12 mouse cellular contexts compared by ENCODE assay signal in the genomic region with DNA sequence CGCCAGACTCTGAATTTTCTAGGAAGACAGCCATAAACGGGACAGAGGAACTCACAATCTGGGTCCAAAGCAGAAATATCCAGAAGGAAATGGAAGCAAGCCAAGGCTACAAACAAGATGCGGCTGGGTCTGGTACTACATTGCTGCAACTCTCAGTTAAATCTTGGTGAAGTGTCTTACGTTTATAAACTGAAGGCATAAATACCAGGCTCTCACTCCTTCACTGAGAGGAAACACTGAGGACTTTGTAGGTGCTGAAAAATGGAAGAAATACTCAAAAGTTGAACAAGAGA. TPM values are rescaled to one million over a fixed set of nuclear protein-coding genes. Genes with fewer than 3 reads are reported as not detected.
DNase-seq lines count a peak whose midpoint lies in the region; ATAC-seq lines count a peak whose summit lies in the region.
"Had no signal": no experiment of that assay in that cellular context is flagged by ENCODE, and none has a peak within 500 bp of the region (broad histone marks: within the 10 kb centered on the region; RNA-seq: fewer than 3 reads in every experiment).

No protein-coding gene starts in this region.

- no peak overlapping the region for H3K4me3 ChIP-seq in forebrain, embryonic 16.5 days (replicated peaks; ENCODE audit: low read length)
- no peak overlapping the region for H3K4me3 ChIP-seq in forebrain, embryonic 12.5 days (replicated peaks)
- H3K4me3 ChIP-seq in limb, embryonic 11.5 days (ENCODE audit: low read depth, low read length): no peak overlapping the region

- no peaks in the 10 kb centered on the region for H3K27me3 ChIP-seq in forebrain, embryonic 16.5 days (replicated peaks; ENCODE audit: control insufficient read depth, insufficient read depth, low read length)
- H3K27me3 ChIP-seq in forebrain, embryonic 12.5 days: peaks cover 3% of the 10 kb centered on the region; the same call in 1 of the 2 replicates
- no peaks in the 10 kb centered on the region for H3K27me3 ChIP-seq in limb, embryonic 11.5 days (ENCODE audit: control insufficient read depth, insufficient read depth, low read length)

- peak; percentile 28 for DNase-seq in kidney, postnatal 10 days
- DNase-seq in kidney, postnatal 25 days: no peak
- peak; percentile 11 for DNase-seq in brain, adult 2 months (ENCODE audit: low read depth, low spot score)
- no peak for DNase-seq in limb, embryonic 11.5 days (ENCODE audit: low spot score)
- no peak for DNase-seq in adrenal gland, adult 18-20 months (ENCODE audit: low spot score in 2 of 2)
- no peak for DNase-seq in embryo, embryonic 10.5 days (ENCODE audit: low spot score)
- DNase-seq: cerebellum, adult 11 months; gastrocnemius, postnatal 36 days; kidney, adult 11 months had no signal

- no peak overlapping the region for H3K4me2 ChIP-seq in forebrain, embryonic 16.5 days (ENCODE audit: low read length)
- H3K4me2 ChIP-seq in forebrain, embryonic 12.5 days: no peak overlapping the region
- no peak overlapping the region for H3K4me2 ChIP-seq in limb, embryonic 11.5 days (ENCODE audit: low read depth, severe bottlenecking)

- no peaks in the 10 kb centered on the region for H3K9me3 ChIP-seq in forebrain, embryonic 16.5 days (ENCODE audit: control insufficient read depth, low read length)
- no peaks in the 10 kb centered on the region for H3K9me3 ChIP-seq in forebrain, embryonic 12.5 days
- no peaks in the 10 kb centered on the region for H3K9me3 ChIP-seq in limb, embryonic 11.5 days (ENCODE audit: control insufficient read depth, low read length)

- ATAC-seq in forebrain, embryonic 16.5 days: peak; percentile 29; the same call in 1 of the 2 replicates
- no peak for ATAC-seq in forebrain, embryonic 12.5 days (ENCODE audit: low FRiP score)
- no peak for ATAC-seq in limb, embryonic 11.5 days (ENCODE audit: insufficient number of reproducible peaks, low FRiP score, low TSS enrichment, low read depth)

- 59% methylated on average over 4 of the region's 4 CpGs for WGBS in forebrain, embryonic 16.5 days
- 81% methylated on average over 4 of the region's 4 CpGs for WGBS in forebrain, embryonic 12.5 days
- WGBS in limb, embryonic 11.5 days: 70% methylated on average over 4 of the region's 4 CpGs

- no peak overlapping the region for H3K27ac ChIP-seq in forebrain, embryonic 16.5 days (ENCODE audit: low read length)
- H3K27ac ChIP-seq in forebrain, embryonic 12.5 days: no peak overlapping the region
- peak overlapping the region; percentile 32; the same call in 1 of the 2 replicates for H3K27ac ChIP-seq in limb, embryonic 11.5 days (replicated peaks; ENCODE audit: low read depth, low read length)

- H3K4me1 ChIP-seq in forebrain, embryonic 16.5 days (replicated peaks; ENCODE audit: control insufficient read depth, insufficient read depth, low read length): peaks cover 2% of the 10 kb centered on the region; the same call in 1 of the 2 replicates
- H3K4me1 ChIP-seq in forebrain, embryonic 12.5 days: peaks cover 11% of the 10 kb centered on the region
- H3K4me1 ChIP-seq in limb, embryonic 11.5 days (ENCODE audit: control insufficient read depth, insufficient read depth, low read length): peaks cover 43% of the 10 kb centered on the region

- H3K36me3 ChIP-seq in forebrain, embryonic 16.5 days (ENCODE audit: control insufficient read depth, insufficient read depth): no peaks in the 10 kb centered on the region
- 0 out of 2 replicates have a peak, but pooled peaks cover 3% of the 10 kb centered on the region for H3K36me3 ChIP-seq in forebrain, embryonic 12.5 days (replicated peaks)
- H3K36me3 ChIP-seq in limb, embryonic 11.5 days (ENCODE audit: control insufficient read depth, insufficient read depth, low read length): peaks cover 13% of the 10 kb centered on the region

- no peak overlapping the region for H3K9ac ChIP-seq in forebrain, embryonic 16.5 days (replicated peaks; ENCODE audit: low read depth, low read length)
- H3K9ac ChIP-seq in forebrain, embryonic 12.5 days: no peak overlapping the region
- no peak overlapping the region for H3K9ac ChIP-seq in limb, embryonic 11.5 days (ENCODE audit: low read length)

RNA-seq across cellular contexts. Expression of a gene that starts 6.5 kb away (rescaled TPM):
- 28.7 and 38.3 TPM in 2 replicates for polyA plus RNA-seq in forebrain, embryonic 16.5 days (2015; fragmentation: Nextera tagmentation; extraction: Ambion mirVana)
- polyA plus RNA-seq in forebrain, embryonic 12.5 days (2016; fragmentation: Nextera tagmentation; extraction: Ambion mirVana): 45.9 and 50.2 TPM in 2 replicates
- 256 and 263 TPM in 2 replicates for polyA plus RNA-seq in limb, embryonic 11.5 days (2014; fragmentation: Nextera tagmentation; extraction: Ambion mirVana)
- total RNA-seq in adrenal gland, adult 18-20 months (2021): 10 to 100 TPM; 19.1 to 22.8 TPM
- total RNA-seq: MEL had no signal

Comparison
In these comparisons a context has a peak if more than half of its experiments do, and no peak if none do; other contexts are left out.
1. DNase-seq: peak in kidney, postnatal 10 days (single experiment) and brain, adult 2 months (single experiment); none in kidney, postnatal 25 days (0 of 2), limb, embryonic 11.5 days (single experiment), adrenal gland, adult 18-20 months (0 of 2) and embryo, embryonic 10.5 days (single experiment).